ENCODE assay signal across 14 mouse cellular contexts in genomic region chr3:103601011-103601410, GRCm38 (mm10). TPM values are rescaled to one million over a fixed set of nuclear protein-coding genes. Genes with fewer than 3 reads are reported as not detected.
DNase-seq lines count a peak whose midpoint lies in the region; ATAC-seq lines count a peak whose summit lies in the region.
"Had no signal": no experiment of that assay in that cellular context is flagged by ENCODE, and none has a peak within 500 bp of the region (broad histone marks: within the 10 kb centered on the region; RNA-seq: fewer than 3 reads in every experiment).

No protein-coding gene starts in this region.

- no peaks in the 10 kb centered on the region for H3K36me3 ChIP-seq in hindbrain, embryonic 11.5 days (ENCODE audit: control insufficient read depth, insufficient read depth, low read length)
- H3K36me3 ChIP-seq: hindbrain, embryonic 15.5 days; liver, embryonic 13.5 days had no signal

- no peaks in the 10 kb centered on the region for H3K9me3 ChIP-seq in hindbrain, embryonic 11.5 days (ENCODE audit: control insufficient read depth, low read length)
- H3K9me3 ChIP-seq: hindbrain, embryonic 15.5 days; liver, embryonic 13.5 days had no signal

- WGBS in hindbrain, embryonic 11.5 days: 47% methylated on average over 7 of the region's 7 CpGs

- peak; percentile 6 to 30 for DNase-seq in layer of hippocampus, adult 18-20 months (ENCODE audit: low spot score in 2 of 2)
- DNase-seq in layer of hippocampus, adult 9-10 months (ENCODE audit: low spot score): no peak
- DNase-seq in Muller cell, postnatal 12 days (ENCODE audit: inconsistent ontology term): peak; percentile 84
- DNase-seq in frontal cortex, adult 2 months (ENCODE audit: extremely low spot score in 1 of 2, low spot score in 1 of 2): peak; percentile 70 to 81
- DNase-seq in left cerebral cortex, adult 9 months (ENCODE audit: low spot score in 2 of 2): peak; percentile 62 to 64
- DNase-seq in hindbrain, embryonic 11.5 days (ENCODE audit: low spot score): no peak
- DNase-seq in c-Kit-positive CD71-positive TER-119-positive erythroid progenitor cells, embryonic 14.5 days (ENCODE audit: low spot score): no peak
- no peak for DNase-seq in adipocyte (ENCODE audit: low spot score)
- DNase-seq: liver, embryonic 13.5 days; thymus, adult 18-20 months had no signal

- H3K4me3 ChIP-seq in hindbrain, embryonic 11.5 days (ENCODE audit: low read depth, low read length): no peak overlapping the region
- H3K4me3 ChIP-seq: hindbrain, embryonic 15.5 days; layer of hippocampus, adult 2 months; liver, embryonic 13.5 days had no signal

- H3K4me1 ChIP-seq in hindbrain, embryonic 11.5 days (replicated peaks; ENCODE audit: control insufficient read depth, insufficient read depth, low read length): no peaks in the 10 kb centered on the region
- H3K4me1 ChIP-seq: liver, embryonic 13.5 days had no signal

- H3K27me3 ChIP-seq in hindbrain, embryonic 11.5 days (ENCODE audit: control insufficient read depth, insufficient read depth, low read length): no peaks in the 10 kb centered on the region
- H3K27me3 ChIP-seq: hindbrain, embryonic 15.5 days; liver, embryonic 13.5 days had no signal

- H3K9ac ChIP-seq in hindbrain, embryonic 11.5 days (ENCODE audit: low read depth, low read length): no peak overlapping the region
- H3K9ac ChIP-seq: hindbrain, embryonic 15.5 days; liver, embryonic 13.5 days had no signal

- no peak overlapping the region for H3K27ac ChIP-seq in hindbrain, embryonic 11.5 days (ENCODE audit: low read depth, low read length)
- H3K27ac ChIP-seq: hindbrain, embryonic 15.5 days; layer of hippocampus, adult 2 months; liver, embryonic 13.5 days had no signal

- no peak for ATAC-seq in hindbrain, embryonic 11.5 days (ENCODE audit: low FRiP score)
- ATAC-seq: forebrain, embryonic 14.5 days; midbrain, embryonic 16.5 days had no signal

- no peak overlapping the region for H3K4me2 ChIP-seq in hindbrain, embryonic 11.5 days (replicated peaks; ENCODE audit: low read depth, low read length)
- H3K4me2 ChIP-seq: hindbrain, embryonic 15.5 days; liver, embryonic 13.5 days had no signal

RNA-seq across cellular contexts. Expression of gene Syt6, which starts 26.0 kb away (rescaled TPM):
- 1 to 10 TPM; 6.4 to 8.5 TPM for total RNA-seq in layer of hippocampus, adult 18-20 months (2021)
- polyA plus RNA-seq in frontal cortex, adult 2 months (2012; rRNA removed): 61.9 and 68.6 TPM in 2 replicates
- polyA plus RNA-seq in hindbrain, embryonic 11.5 days (2014; fragmentation: Nextera tagmentation; extraction: Ambion mirVana): 2.7 and 3.1 TPM in 2 replicates
- polyA plus RNA-seq: liver, embryonic 13.5 days had no signal

RNA-seq across cellular contexts. Expression of gene Atg4a-ps, which starts 44.9 kb away (rescaled TPM):
- 1 to 10 TPM in 1 of 2 experiments, under 1 TPM in 1; 0.18 to 1.2 TPM for total RNA-seq in layer of hippocampus, adult 18-20 months (2021)
- 0.06 and 0.12 TPM in 2 replicates for polyA plus RNA-seq in frontal cortex, adult 2 months (2012; rRNA removed)
- polyA plus RNA-seq in hindbrain, embryonic 11.5 days (2014; fragmentation: Nextera tagmentation; extraction: Ambion mirVana): 0.22 TPM in 1 of 2 replicates, not detected in the other
- polyA plus RNA-seq: hindbrain, embryonic 15.5 days had no signal

Comparison
In these comparisons a context has a peak if more than half of its experiments do, and no peak if none do; other contexts are left out.
1. DNase-seq: peak in layer of hippocampus, adult 18-20 months (2 of 2), Muller cell, postnatal 12 days (single experiment), frontal cortex, adult 2 months (2 of 2) and left cerebral cortex, adult 9 months (2 of 2); none in layer of hippocampus, adult 9-10 months (single experiment), hindbrain, embryonic 11.5 days (single experiment), c-Kit-positive CD71-positive TER-119-positive erythroid progenitor cells, embryonic 14.5 days (single experiment) and adipocyte (single experiment).
2. RNA of gene Syt6, which starts 26.0 kb away (polyA plus RNA-seq): 61.9 to 68.6 TPM in frontal cortex, adult 2 months; 2.7 to 3.1 TPM in hindbrain, embryonic 11.5 days; every median in the first group is over 10 times any median in the second.